Mouse (Mus musculus) hindbrain, embryonic 16.5 days (tissue): ENCODE results near the gene D430042O09Rik. TPM values are rescaled to one million over a fixed set of nuclear protein-coding genes. Genes with fewer than 3 reads are reported as not detected.
"Not testable (repeated sequence)": the region's sequence is repeated elsewhere in the genome, so short reads cannot be mapped to it uniquely, and the experiment has no call there.

Source experiments
- ATAC-seq: fragments of 200-750 bp; cut with Nextera tagmentation; 2 replicates; pipeline ENCODE4 v1.8.0; 2017; ENCODE audit warnings: moderate TSS enrichment, moderate library complexity
- H3K27ac ChIP-seq: fragments of 300-500 bp; sonication (generic); 2 replicates; pipeline ENCODE4 v1.5.1; 2014; ENCODE audit warnings: low read depth, mild to moderate bottlenecking, control low read depth, low read length, moderate library complexity
- H3K27me3 ChIP-seq: fragments of 300-500 bp; sonication (generic); replicated peaks from 2 replicates; pipeline ENCODE4 v1.6.1; 2014; ENCODE audit warnings: low read length; ENCODE audit not compliant: control insufficient read depth, insufficient read depth
- H3K36me3 ChIP-seq: fragments of 300-500 bp; sonication (generic); 2 replicates; pipeline ENCODE4 v1.6.1; 2014; ENCODE audit warnings: mild to moderate bottlenecking, low read length, moderate library complexity, mixed read lengths; ENCODE audit not compliant: control insufficient read depth, insufficient read depth
- H3K4me1 ChIP-seq: fragments of 300-500 bp; sonication (generic); 2 replicates; pipeline ENCODE4 v1.6.1; 2014; ENCODE audit warnings: low read depth, low read length; ENCODE audit not compliant: control insufficient read depth, insufficient read depth
- H3K4me2 ChIP-seq: fragments of 300-500 bp; sonication (generic); 2 replicates; pipeline ENCODE4 v1.6.1; 2014; ENCODE audit warnings: mild to moderate bottlenecking, low read length, control low read depth, moderate library complexity
- H3K4me3 ChIP-seq: fragments of 300-500 bp; sonication (generic); 2 replicates; pipeline ENCODE4 v1.5.1; 2014; ENCODE audit warnings: mild to moderate bottlenecking, low read length, control low read depth, moderate library complexity
- H3K9ac ChIP-seq: fragments of 300-500 bp; sonication (generic); 2 replicates; pipeline ENCODE4 v1.6.1; 2014; ENCODE audit warnings: low read depth, mild to moderate bottlenecking, control low read depth, low read length, moderate library complexity
- H3K9me3 ChIP-seq: fragments of 300-500 bp; sonication (generic); 2 replicates; pipeline ENCODE4 v1.6.1; 2014; ENCODE audit warnings: mild to moderate bottlenecking, low read length, moderate library complexity; ENCODE audit not compliant: control insufficient read depth
- WGBS: fragments of 180-500 bp; shearing (Covaris S2); extraction: QIAGEN DNeasy Blood & Tissue Kit; methylation state at CpG from one replicate; pipeline ENCODE4 v1.1.7; 2014; 5-methylcytosine and 5-hydroxymethylcytosine counted together
- polyA plus RNA-seq: library from polyadenylated mRNA; unstranded; fragments of >200 nt; fragmentation: Nextera tagmentation; extraction: Ambion mirVana; gene quantifications from 2 replicates; pipeline ENCODE4 v1.2.1, GENCODE M21; 2015

D430042O09Rik gene
- polyA plus RNA-seq, 1 experiment from 2014 or later = 5.0 TPM

DNA sequence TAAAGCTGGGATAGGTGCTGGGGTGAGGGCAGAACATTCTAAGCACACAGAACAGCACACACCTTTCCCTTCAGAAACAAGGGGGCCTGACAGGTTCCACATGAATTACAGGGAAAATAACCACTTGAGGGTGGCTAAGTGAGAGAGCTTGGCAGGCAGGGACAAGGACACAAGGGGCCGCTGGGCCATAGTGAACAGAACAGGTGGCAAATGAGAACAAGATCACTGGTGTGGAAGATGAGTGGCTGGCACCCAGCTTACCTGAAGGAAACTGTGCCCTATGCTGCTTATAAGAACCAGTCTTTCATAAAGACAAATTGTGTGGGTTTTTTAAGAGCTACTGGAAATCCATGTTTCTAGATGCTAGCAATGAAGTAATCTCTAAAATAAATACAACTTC lies 4.9 kb upstream of the D430042O09Rik start:
- H3K27me3 ChIP-seq = no peaks in the 10 kb centered on the region
- H3K4me1 ChIP-seq = peaks cover 22% of the 10 kb centered on the region
- H3K9me3 ChIP-seq = peaks cover 4% of the 10 kb centered on the region; the same call in 1 of the 2 replicates
- ATAC-seq = no peak
- no peak overlapping the region for H3K9ac ChIP-seq
- H3K36me3 ChIP-seq = peaks cover 55% of the 10 kb centered on the region
- H3K4me2 ChIP-seq = no peak overlapping the region
- WGBS = 83% methylated on average over 1 of the region's 1 CpGs
- H3K4me3 ChIP-seq = no peak overlapping the region
- H3K27ac ChIP-seq = no peak overlapping the region

DNA sequence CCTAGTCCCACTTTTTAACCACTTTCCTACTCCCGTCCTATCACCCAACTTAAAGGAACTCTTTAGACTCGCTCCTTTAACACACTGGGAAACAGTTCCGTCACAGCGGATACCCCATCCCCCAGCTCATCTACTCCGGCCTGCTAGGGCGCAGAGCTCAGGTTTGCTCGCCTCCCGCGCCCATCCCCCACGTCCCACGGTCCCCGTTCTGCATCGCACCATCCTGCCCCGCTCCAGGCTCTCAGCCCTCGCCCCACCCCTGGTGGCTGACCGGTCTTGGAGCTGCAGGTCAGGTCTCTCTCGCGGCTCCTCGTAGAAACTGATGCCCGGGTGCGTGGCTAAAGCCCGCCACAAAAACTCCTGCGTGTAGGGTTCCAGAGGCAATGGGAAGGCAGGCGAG lies 502 bp upstream of the D430042O09Rik start:
- Histone ChIP-seq H3K9ac (peak overlapping the region; percentile 85), H3K9me3 (no peaks in the 10 kb centered on the region), H3K4me1 (peaks cover 32% of the 10 kb centered on the region), H3K36me3 (peaks cover 12% of the 10 kb centered on the region), H3K4me2 (peak overlapping the region; percentile 90), H3K4me3 (peak overlapping the region; percentile 68), H3K27ac (peak overlapping the region; percentile 80), H3K27me3 (no peaks in the 10 kb centered on the region)
- peak; percentile 75 for ATAC-seq
- WGBS = under 1% methylated on average over 24 of the region's 24 CpGs

- Histone ChIP-seq H3K4me1 (peaks cover 32% of the 10 kb centered on the region), H3K27ac (peak overlapping the region; percentile 63), H3K9me3 (no peaks in the 10 kb centered on the region), H3K9ac (peak overlapping the region; percentile 82), H3K4me3 (peak overlapping the region; percentile 68), H3K4me2 (peak overlapping the region; percentile 79), H3K36me3 (peaks cover 5% of the 10 kb centered on the region), H3K27me3 (no peaks in the 10 kb centered on the region)
- 0% methylated on average over 15 of the region's 15 CpGs for WGBS
- no peak for ATAC-seq
Observed at GRCm38 (mm10) chr7:125708100-125708499, 412 bp downstream of the D430042O09Rik start.

DNA sequence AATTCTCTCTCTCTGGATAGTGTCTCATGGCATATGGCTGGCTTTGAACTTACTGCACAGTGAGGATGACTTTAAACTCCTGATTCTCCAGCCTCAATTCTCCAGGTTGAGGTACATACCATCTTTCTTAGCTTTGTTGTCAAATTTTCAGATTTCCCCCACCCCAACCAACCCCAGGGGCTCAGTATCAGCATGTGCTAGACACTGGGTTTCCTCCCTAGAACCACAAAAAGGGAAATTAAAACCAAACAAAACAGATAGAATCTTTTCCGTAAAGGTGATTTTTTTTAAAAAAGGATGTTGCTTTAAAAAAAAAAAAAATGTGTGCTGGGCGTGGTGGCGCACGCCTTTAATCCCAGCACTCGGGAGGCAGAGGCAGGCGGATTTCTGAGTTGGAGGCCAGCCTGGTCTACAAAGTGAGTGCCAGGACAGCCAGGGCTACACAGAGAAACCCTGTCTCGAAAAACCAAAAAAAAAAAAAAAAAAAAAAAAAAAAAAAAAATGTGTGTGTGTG lies 5.9 kb downstream of the D430042O09Rik start:
- not testable (repeated sequence) for H3K9me3 ChIP-seq, H3K4me2 ChIP-seq, H3K9ac ChIP-seq, H3K4me3 ChIP-seq, H3K27me3 ChIP-seq, H3K27ac ChIP-seq, ATAC-seq, H3K36me3 ChIP-seq, H3K4me1 ChIP-seq
- 97% methylated on average over 7 of the region's 7 CpGs for WGBS

DNA sequence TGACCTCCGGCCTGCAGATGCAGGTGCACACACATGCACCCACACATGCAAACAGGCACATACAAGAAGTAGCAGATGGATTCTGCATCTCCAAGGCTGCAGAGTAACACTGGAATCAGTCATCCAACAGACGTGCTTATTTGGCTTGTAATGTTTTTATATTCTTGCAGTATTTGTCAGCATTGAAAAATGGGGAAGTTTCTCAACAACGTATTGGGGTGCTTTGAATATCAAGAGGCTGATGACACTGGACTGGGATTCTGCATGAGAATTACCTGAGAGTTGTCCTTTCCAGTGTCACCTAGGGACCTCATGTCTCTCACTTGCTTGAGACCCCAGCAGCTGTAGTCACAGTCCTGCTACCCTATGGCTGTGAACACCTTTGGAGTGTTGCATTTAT lies 7.1 kb downstream of the D430042O09Rik start:
- Histone ChIP-seq H3K27ac (no peak overlapping the region), H3K9me3 (no peaks in the 10 kb centered on the region), H3K4me1 (no peaks in the 10 kb centered on the region), H3K36me3 (no peaks in the 10 kb centered on the region), H3K27me3 (no peaks in the 10 kb centered on the region), H3K4me2 (no peak overlapping the region), H3K4me3 (no peak overlapping the region), H3K9ac (no peak overlapping the region)
- no peak for ATAC-seq
- 87% methylated on average over 3 of the region's 3 CpGs for WGBS

DNA sequence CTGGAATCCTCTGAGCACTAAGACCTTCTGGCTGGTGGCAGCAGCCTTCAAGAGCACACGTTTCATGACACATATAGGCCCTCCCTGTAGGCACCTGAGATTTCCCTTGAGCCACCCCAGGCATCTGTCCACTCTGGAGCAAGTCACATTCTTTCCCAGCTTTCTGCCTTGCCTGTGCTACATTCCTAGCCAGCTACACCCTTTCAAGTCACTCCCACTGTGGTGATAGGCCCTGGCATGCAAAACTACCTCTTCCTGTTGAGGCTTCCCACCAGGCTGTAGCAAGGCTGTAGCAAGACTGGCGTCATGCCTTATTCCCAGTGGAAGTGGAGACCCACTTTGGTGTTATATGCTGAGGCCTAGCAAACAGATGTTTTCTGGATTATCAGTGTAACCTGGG lies 9.0 kb downstream of the D430042O09Rik start:
- Histone ChIP-seq H3K27ac (no peak overlapping the region), H3K4me2 (no peak overlapping the region), H3K4me1 (peaks cover 4% of the 10 kb centered on the region; the same call in 1 of the 2 replicates), H3K27me3 (no peaks in the 10 kb centered on the region), H3K4me3 (no peak overlapping the region), H3K9me3 (no peaks in the 10 kb centered on the region), H3K9ac (no peak overlapping the region), H3K36me3 (no peaks in the 10 kb centered on the region)
- 65% methylated on average over 2 of the region's 2 CpGs for WGBS
- no peak for ATAC-seq

DNA sequence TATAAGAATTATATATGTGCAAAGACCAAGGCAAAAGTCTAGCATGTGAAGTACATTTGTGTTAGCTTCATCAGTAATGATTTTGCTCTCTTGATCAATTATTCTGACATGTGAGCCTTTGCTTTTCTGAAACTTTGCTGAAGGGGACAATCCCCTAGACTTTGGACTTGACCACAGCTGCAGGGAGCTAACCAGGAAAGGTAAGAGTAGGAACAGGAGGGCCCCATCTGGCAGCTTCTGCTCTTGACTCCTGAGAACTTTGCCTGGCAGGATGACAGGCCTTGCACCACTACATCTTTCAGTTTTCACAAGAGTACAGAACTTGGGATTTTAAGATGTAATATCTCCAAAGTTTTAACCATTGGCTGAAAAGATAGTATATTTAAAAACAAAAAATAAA lies 9.9 kb downstream of the D430042O09Rik start:
- no peak overlapping the region for H3K4me2 ChIP-seq
- no peaks in the 10 kb centered on the region for H3K9me3 ChIP-seq
- ATAC-seq = no peak
- H3K27me3 ChIP-seq = no peaks in the 10 kb centered on the region
- no peak overlapping the region for H3K9ac ChIP-seq
- no peak overlapping the region for H3K4me3 ChIP-seq
- H3K36me3 ChIP-seq = no peaks in the 10 kb centered on the region
- no peak overlapping the region for H3K27ac ChIP-seq
- H3K4me1 ChIP-seq = peaks cover 4% of the 10 kb centered on the region; the same call in 1 of the 2 replicates

GRCm38 (mm10) chr7:125720370-125720769 lies 12.7 kb downstream of the D430042O09Rik start:
- WGBS = 66% methylated on average over 5 of the region's 5 CpGs
- H3K4me3 ChIP-seq = no peak overlapping the region
- no peaks in the 10 kb centered on the region for H3K36me3 ChIP-seq
- H3K27ac ChIP-seq = no peak overlapping the region
- H3K9ac ChIP-seq = no peak overlapping the region
- no peaks in the 10 kb centered on the region for H3K27me3 ChIP-seq
- H3K4me1 ChIP-seq = peaks cover 4% of the 10 kb centered on the region; the same call in 1 of the 2 replicates
- H3K9me3 ChIP-seq = no peaks in the 10 kb centered on the region
- no peak overlapping the region for H3K4me2 ChIP-seq
- no peak; the same call in 1 of the 2 replicates for ATAC-seq

DNA sequence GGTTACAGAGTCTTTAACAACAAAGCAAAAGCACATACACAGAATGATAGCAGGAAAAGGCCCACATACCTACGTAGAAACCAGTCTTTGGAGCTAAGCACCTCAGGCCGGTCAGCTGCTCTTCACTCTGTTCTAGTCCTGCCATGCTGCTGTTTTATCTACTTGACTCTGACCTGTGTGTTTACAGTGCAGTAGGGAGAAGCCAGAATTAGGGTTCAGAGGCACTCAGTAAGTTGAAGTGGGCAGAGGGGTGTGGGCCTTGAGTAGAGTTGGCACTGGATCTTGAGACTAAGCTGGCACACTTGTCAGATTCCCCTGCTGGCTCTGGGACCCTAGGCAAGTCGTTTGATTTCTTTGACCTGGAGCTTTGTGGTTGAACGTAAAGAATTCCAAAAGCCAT lies 13.3 kb downstream of the D430042O09Rik start:
- Histone ChIP-seq H3K4me1 (peaks cover 4% of the 10 kb centered on the region; the same call in 1 of the 2 replicates), H3K27me3 (no peaks in the 10 kb centered on the region), H3K9ac (no peak overlapping the region), H3K27ac (no peak overlapping the region), H3K9me3 (no peaks in the 10 kb centered on the region), H3K4me2 (no peak overlapping the region), H3K4me3 (no peak overlapping the region), H3K36me3 (no peaks in the 10 kb centered on the region)
- no peak for ATAC-seq
- WGBS = 78% methylated on average over 4 of the region's 4 CpGs

- H3K4me1 ChIP-seq = peaks cover 4% of the 10 kb centered on the region; the same call in 1 of the 2 replicates
- no peak for ATAC-seq
- H3K4me3 ChIP-seq = no peak overlapping the region
- no peaks in the 10 kb centered on the region for H3K27me3 ChIP-seq
- no peak overlapping the region for H3K4me2 ChIP-seq
- H3K9ac ChIP-seq = no peak overlapping the region
- no peak overlapping the region for H3K27ac ChIP-seq
- H3K36me3 ChIP-seq = no peaks in the 10 kb centered on the region
- no peaks in the 10 kb centered on the region for H3K9me3 ChIP-seq
Observed at GRCm38 (mm10) chr7:125722127-125722526, 14.4 kb downstream of the D430042O09Rik start.
